Mouse (Mus musculus) left cerebral cortex, adult 8-10 months (tissue): ENCODE measurements around the gene Pus3. TPM values are rescaled to one million over a fixed set of nuclear protein-coding genes. Genes with fewer than 3 reads are reported as not detected.
"Not testable (repeated sequence)": the region's sequence is repeated elsewhere in the genome, so short reads cannot be mapped to it uniquely, and the experiment has no call there.

Experiments
- DNase-seq, 2 experiments: peaks; one replicate each; pipeline ENCODE4 v3.0.0; 2022; ENCODE audit warnings: low spot score in 2 of 2
- total RNA-seq, 4 experiments: library from RNA; stranded (reverse); gene quantifications; 2 replicates each; pipeline ENCODE4 v1.2.4; 2022

The Pus3 gene
- total RNA-seq, 4 experiments from 2014 or later, result 11.9 to 13.9 (median 12.5) TPM

- no peak for DNase-seq
Observed at GRCm38 (mm10) chr9:35544666-35545065, 13.7 kb upstream of the Pus3 start.

- peak in 1 of 2 experiments; percentile 3 for DNase-seq
Observed at GRCm38 (mm10) chr9:35545704-35546103, 12.7 kb upstream of the Pus3 start.

- peak in 1 of 2 experiments; percentile 3 for DNase-seq
Observed at GRCm38 (mm10) chr9:35546745-35547144, 11.7 kb upstream of the Pus3 start.

GRCm38 (mm10) chr9:35548455-35548854, 9.9 kb upstream of the Pus3 start:
- DNase-seq, result peak in 1 of 2 experiments; percentile 7

GRCm38 (mm10) chr9:35556494-35557102, 1.8 kb upstream of the Pus3 start:
- no peak for DNase-seq

GRCm38 (mm10) chr9:35559009-35559890, 855 bp downstream of the Pus3 start:
- peak; percentile 59 to 84 for DNase-seq

- no peak for DNase-seq
Observed at GRCm38 (mm10) chr9:35561076-35561475, 2.7 kb downstream of the Pus3 start.

- DNase-seq, result no peak
Observed at GRCm38 (mm10) chr9:35561583-35561982, 3.2 kb downstream of the Pus3 start.

- no peak for DNase-seq
Observed at GRCm38 (mm10) chr9:35564536-35565240, 6.3 kb downstream of the Pus3 start.

- DNase-seq, result no peak
Observed at GRCm38 (mm10) chr9:35567995-35568394, 9.6 kb downstream of the Pus3 start.

- DNase-seq, result peak; percentile 81 to 94
Observed at GRCm38 (mm10) chr9:35569571-35570534, 11.5 kb downstream of the Pus3 start, which contains the start of the genes Pate2 and Hyls1. Pate2 (plus strand) TSS chr9:35570284. Hyls1 (minus strand) TSS chr9:35570398.

- no peak for DNase-seq
Observed at GRCm38 (mm10) chr9:35570663-35571062, 12.3 kb downstream of the Pus3 start.

- no peak for DNase-seq
Observed at GRCm38 (mm10) chr9:35574416-35574815, 16.0 kb downstream of the Pus3 start.

- DNase-seq, result no peak
Observed at GRCm38 (mm10) chr9:35587674-35588073, 29.3 kb downstream of the Pus3 start.

GRCm38 (mm10) chr9:35592903-35593302, 34.5 kb downstream of the Pus3 start:
- DNase-seq, result no peak

- peak in 1 of 2 experiments; percentile 9 for DNase-seq
Observed at GRCm38 (mm10) chr9:35607647-35608405, 49.4 kb downstream of the Pus3 start.

- DNase-seq, result no peak
Observed at GRCm38 (mm10) chr9:35611841-35612240, 53.4 kb downstream of the Pus3 start, which contains the start of gene Pate4. Pate4 (minus strand) TSS chr9:35611941.

GRCm38 (mm10) chr9:35614005-35614404, 55.6 kb downstream of the Pus3 start:
- DNase-seq, result no peak

- DNase-seq, result not testable (repeated sequence)
Observed at GRCm38 (mm10) chr9:35616784-35617183, 58.4 kb downstream of the Pus3 start.
